Mouse (Mus musculus) G1E (cell line): ENCODE results near the gene Sec24c.

Source experiments
- CTCF ChIP-seq: IDR thresholded peaks from 2 replicates; pipeline ENCODE4 v1.5.1; 2012; ENCODE audit warnings: low read depth, low read length, inconsistent platforms, mixed read lengths
- POLR2AphosphoS5 ChIP-seq: IDR thresholded peaks from 2 replicates; pipeline ENCODE4 v1.6.1; 2012; ENCODE audit warnings: low read depth, low read length, inconsistent platforms; ENCODE audit not compliant: insufficient replicate concordance
- TAL1 ChIP-seq: conservative IDR thresholded peaks from 2 replicates; pipeline ENCODE4 v1.6.1; 2012; ENCODE audit warnings: low read depth, low read length, inconsistent platforms, mixed read lengths

GRCm38 (mm10) chr14:20733952-20734774, 60.1 kb downstream of the Sec24c start, which contains the start of gene Ndst2:
- no peak for TF ChIP-seq CTCF
- TF ChIP-seq TAL1: no peak
- no peak for TF ChIP-seq POLR2AphosphoS5
